Mouse (Mus musculus) MEL (cell line): ENCODE data around the gene Usp39.

ENCODE experiments used
- CTCF ChIP-seq, 3 experiments: IDR thresholded peaks in 2 of 3; conservative IDR thresholded peaks in 1 of 3; 2 replicates each; pipeline ENCODE4 v1.5.1; 2011 to 2012; ENCODE audit warnings: low read length in 3 of 3, low read depth in 2 of 3, mild to moderate bottlenecking in 2 of 3, improper control_type of control experiment in 1 of 3, inconsistent platforms in 1 of 3, mixed read lengths in 1 of 3, moderate library complexity in 1 of 3; ENCODE audit not compliant: control insufficient read depth in 1 of 3, insufficient read depth in 1 of 3, poor library complexity in 1 of 3, severe bottlenecking in 1 of 3
- EP300 ChIP-seq, 2 experiments: IDR thresholded peaks; 2 replicates each; pipeline ENCODE4 v1.6.1; 2011; ENCODE audit warnings: improper control_type of control experiment in 2 of 2, low read length in 2 of 2, low read depth in 1 of 2, mild to moderate bottlenecking in 1 of 2
- JUND ChIP-seq: IDR thresholded peaks from 2 replicates; pipeline ENCODE4 v1.6.1; 2011; ENCODE audit warnings: low read depth, mild to moderate bottlenecking, improper control_type of control experiment, low read length
- MAFK ChIP-seq: IDR thresholded peaks from 2 replicates; pipeline ENCODE4 v1.6.1; 2011; ENCODE audit warnings: low read depth, mild to moderate bottlenecking, low read length, improper control_type of control experiment, borderline replicate concordance
- MAX ChIP-seq: IDR thresholded peaks from 2 replicates; pipeline ENCODE4 v1.6.1; 2011; ENCODE audit warnings: low read length, improper control_type of control experiment
- MAZ ChIP-seq: IDR thresholded peaks from 2 replicates; pipeline ENCODE4 v1.6.1; 2012; ENCODE audit warnings: low read depth, mild to moderate bottlenecking, inconsistent platforms, low read length, improper control_type of control experiment
- POLR2A ChIP-seq, 2 experiments: IDR thresholded peaks; 2 replicates each; pipeline ENCODE4 v1.6.1; 2011 to 2012; ENCODE audit warnings: low read length in 2 of 2, mild to moderate bottlenecking in 2 of 2, control low read depth in 1 of 2, improper control_type of control experiment in 1 of 2, low read depth in 1 of 2, moderate library complexity in 1 of 2; ENCODE audit not compliant: control insufficient read depth in 1 of 2, insufficient read depth in 1 of 2, poor library complexity in 1 of 2
- RAD21 ChIP-seq: IDR thresholded peaks from 2 replicates; pipeline ENCODE4 v1.6.1; 2011; ENCODE audit warnings: mild to moderate bottlenecking, low read depth, low read length, improper control_type of control experiment
- SIN3A ChIP-seq: IDR thresholded peaks from 2 replicates; pipeline ENCODE4 v1.6.1; 2012; ENCODE audit warnings: low read length, improper control_type of control experiment, inconsistent platforms
- ZC3H11A ChIP-seq: IDR thresholded peaks from 2 replicates; pipeline ENCODE4 v1.6.1; 2012; ENCODE audit warnings: low read depth, mild to moderate bottlenecking, inconsistent platforms, low read length, improper control_type of control experiment
- ZNF384 ChIP-seq: IDR thresholded peaks from 2 replicates; pipeline ENCODE4 v1.6.1; 2012; ENCODE audit warnings: low read depth, mild to moderate bottlenecking, inconsistent platforms, low read length, improper control_type of control experiment

GRCm38 (mm10) chr6:72388791-72389329 lies 43.9 kb upstream of the Usp39 start:
- TF ChIP-seq MAX (no peak), JUND (no peak), MAZ (no peak), ZC3H11A (no peak), MAFK (no peak), POLR2A (IDR thresholded peaks at IDR 0.05; ENCODE audit: control insufficient read depth in 1 of 2, insufficient read depth in 1 of 2, low read depth in 1 of 2, low read length in 2 of 2, poor library complexity in 1 of 2) (no peak; a peak in 1 of 4 replicates), CTCF (IDR thresholded peaks at IDR 0.05 in 2 of 3, conservative IDR thresholded peaks at IDR 0.05 in 1 of 3; ENCODE audit: control insufficient read depth in 1 of 3, insufficient read depth in 1 of 3, low read depth in 2 of 3, low read length in 3 of 3, poor library complexity in 1 of 3, severe bottlenecking in 1 of 3) (no peak), SIN3A (no peak), EP300 (IDR thresholded peaks at IDR 0.05; ENCODE audit: low read depth in 1 of 2, low read length in 2 of 2) (no peak), ZNF384 (no peak), RAD21 (no peak)
